Mouse (Mus musculus) brain, embryonic 18.5 days (tissue): Measurements from ENCODE around the gene Gpc1.
A peak's percentile ranks its signal among the peaks of the same experiment; 100 is the strongest.

Experiments used
- DNase-seq: peaks from one replicate; pipeline ENCODE4 v3.0.0-alpha.2; 2012; ENCODE audit warnings: low read depth, low spot score

Gene Gpc1

GRCm38 (mm10) chr1:92833987-92834706 lies 2.7 kb downstream of the Gpc1 start:
- DNase-seq = no peak

- DNase-seq = no peak
Observed at GRCm38 (mm10) chr1:92837931-92838833, 6.7 kb downstream of the Gpc1 start.

DNA sequence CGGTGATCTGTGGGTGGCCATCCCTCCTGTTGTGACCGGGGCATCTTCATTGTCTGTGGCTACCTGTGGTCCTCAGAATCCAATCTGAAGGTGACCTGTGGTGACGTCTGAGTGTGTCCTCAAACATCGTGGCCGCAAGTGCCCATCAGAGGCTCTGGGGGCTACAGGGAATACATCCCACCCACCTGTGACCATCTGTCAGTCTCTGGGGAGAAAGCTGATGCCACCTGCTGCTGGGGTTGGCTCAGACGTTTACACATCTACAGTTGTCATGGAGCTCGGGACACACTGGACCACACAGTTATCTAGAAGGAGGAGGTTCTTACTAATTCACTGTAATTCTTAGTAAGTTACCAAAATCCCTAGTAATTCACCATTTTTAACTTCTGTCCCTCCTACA lies 7.8 kb downstream of the Gpc1 start:
- no peak for DNase-seq

- no peak for DNase-seq
Observed at GRCm38 (mm10) chr1:92840231-92840890, 8.9 kb downstream of the Gpc1 start.

- DNase-seq = no peak
Observed at GRCm38 (mm10) chr1:92841427-92841826, 10.0 kb downstream of the Gpc1 start.

GRCm38 (mm10) chr1:92845889-92846288 lies 14.4 kb downstream of the Gpc1 start:
- no peak for DNase-seq

DNA sequence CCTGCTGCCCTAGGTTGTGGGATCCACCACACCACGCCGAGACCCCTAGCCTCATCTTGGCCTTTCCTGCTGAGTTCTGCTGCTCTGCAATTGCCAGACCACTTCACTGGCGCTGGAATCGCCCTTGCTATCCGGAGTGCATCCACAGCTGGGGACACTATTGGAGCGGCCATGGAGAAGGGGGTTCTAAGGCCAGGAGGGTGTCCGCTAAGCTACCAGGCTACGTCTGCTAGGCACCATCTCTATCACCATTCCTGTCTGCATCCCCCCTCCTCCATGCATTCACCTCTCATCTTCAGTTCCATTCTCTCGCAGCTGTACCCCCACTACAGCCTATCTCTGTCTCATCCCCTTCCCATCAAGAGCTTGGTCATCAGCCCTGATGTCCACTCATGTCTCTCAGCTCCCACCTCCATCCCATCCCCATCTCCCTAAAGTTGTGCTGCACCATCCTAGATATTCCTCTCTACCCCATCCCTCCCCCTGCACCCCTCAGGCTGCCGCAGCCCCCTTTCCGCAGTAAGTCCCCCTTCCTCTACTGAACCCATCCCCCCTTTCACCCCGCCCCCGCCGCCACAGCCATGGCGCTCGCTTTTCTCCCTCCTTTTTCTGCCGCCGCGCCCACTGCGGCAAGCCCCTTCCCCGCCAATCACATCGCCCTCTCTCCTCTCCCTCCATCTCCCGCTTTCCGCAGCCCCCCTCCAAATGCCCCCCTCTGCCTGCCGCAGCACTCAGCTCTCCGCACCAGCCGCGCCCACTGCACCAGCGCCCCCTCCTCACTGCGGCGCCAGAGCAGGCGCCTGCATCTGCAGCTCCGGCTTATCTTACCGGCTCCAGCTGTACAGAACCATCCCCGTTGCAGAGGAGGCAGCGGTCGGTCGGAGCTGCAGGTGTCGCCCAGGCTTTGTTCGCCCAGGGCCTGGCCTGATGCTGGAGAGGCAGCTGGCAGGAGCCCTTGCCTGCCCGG lies 16.7 kb downstream of the Gpc1 start:
- DNase-seq = peak; percentile 79

DNA sequence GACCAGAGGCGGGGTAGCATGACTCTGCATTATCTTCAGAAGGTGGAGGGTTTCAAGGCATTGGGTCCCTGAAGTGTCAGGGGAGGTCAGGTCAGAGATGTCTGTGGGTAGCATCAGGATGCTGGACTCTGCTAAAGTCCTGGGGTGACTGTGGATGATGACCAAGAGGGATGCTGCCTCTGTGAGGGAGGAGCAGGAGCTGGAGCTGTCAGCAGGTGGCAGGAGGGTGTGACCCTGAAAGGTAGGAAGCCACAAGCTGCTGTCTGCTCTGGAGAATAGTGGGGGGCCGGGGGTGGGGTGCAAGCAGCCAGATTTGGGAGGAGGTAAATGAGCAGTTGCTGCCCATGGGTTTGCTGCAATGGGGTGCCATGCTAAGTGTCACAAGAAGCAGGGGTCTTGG lies 18.0 kb downstream of the Gpc1 start:
- DNase-seq = no peak

- no peak for DNase-seq
Observed at GRCm38 (mm10) chr1:92849938-92850574, 18.6 kb downstream of the Gpc1 start.

GRCm38 (mm10) chr1:92852450-92852849 lies 21.0 kb downstream of the Gpc1 start:
- DNase-seq = no peak

GRCm38 (mm10) chr1:92861503-92861902 lies 30.1 kb downstream of the Gpc1 start:
- DNase-seq = no peak

DNA sequence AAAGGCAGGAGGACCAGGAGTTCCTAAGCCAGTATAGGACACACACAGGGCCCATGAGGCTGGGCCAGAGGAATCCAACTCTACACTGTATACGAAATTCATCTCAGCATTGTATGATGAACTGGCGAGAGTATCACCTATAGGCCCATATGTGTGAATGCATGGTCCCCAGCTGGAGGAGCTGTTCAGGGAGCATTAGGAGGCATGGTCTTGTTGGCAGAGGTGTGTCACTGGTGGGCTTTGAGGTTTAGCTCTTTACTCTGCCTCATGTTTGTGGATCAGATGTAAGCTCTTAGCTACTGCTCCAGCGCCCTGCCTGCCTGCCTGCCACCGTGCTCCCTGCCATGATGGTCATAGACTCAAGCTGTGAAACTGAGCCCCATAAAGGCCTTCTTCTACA lies 31.8 kb downstream of the Gpc1 start:
- DNase-seq = no peak

DNA sequence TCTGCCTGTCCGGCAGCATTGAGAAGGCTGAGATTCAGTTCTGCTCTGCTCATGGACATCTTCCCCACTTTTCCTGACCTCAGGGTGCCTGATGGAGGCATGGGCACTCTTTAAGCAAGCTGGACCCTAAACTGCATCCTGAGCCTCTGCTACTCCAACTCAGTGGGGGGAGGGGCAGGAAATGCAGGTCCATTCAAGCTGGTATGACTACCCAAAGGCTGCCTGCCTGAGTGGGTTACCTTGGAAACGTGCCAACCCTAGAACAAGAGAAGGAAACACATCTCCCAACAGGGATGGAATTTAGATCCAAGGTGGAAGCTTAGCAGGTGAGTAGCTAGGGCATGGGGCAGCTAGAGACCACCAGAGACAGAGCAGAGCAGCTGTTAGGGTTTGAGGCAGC lies 34.7 kb downstream of the Gpc1 start:
- no peak for DNase-seq

GRCm38 (mm10) chr1:92869985-92870384 lies 38.5 kb downstream of the Gpc1 start:
- DNase-seq = no peak

DNA sequence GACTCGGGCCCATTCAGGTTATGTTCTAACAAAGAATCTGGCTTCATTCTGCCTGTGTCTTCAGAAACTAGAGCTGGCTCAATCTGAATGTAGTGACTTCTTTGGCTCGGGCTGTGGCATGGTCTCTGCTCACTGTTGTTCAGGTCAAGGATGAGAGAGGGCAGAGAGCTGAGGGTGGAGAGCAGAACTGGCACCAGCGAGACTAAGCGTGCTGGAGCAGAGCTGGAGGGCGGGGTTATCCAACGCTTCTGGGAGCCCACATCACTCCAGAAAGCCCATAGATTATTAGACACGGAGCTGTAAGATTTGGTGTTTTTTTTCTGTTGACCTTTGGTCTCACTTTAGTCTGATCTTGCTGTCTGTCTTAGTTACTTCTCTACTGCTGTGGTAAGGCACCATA lies 41.2 kb downstream of the Gpc1 start:
- no peak for DNase-seq

- no peak for DNase-seq
Observed at GRCm38 (mm10) chr1:92874011-92874410, 42.6 kb downstream of the Gpc1 start.

DNA sequence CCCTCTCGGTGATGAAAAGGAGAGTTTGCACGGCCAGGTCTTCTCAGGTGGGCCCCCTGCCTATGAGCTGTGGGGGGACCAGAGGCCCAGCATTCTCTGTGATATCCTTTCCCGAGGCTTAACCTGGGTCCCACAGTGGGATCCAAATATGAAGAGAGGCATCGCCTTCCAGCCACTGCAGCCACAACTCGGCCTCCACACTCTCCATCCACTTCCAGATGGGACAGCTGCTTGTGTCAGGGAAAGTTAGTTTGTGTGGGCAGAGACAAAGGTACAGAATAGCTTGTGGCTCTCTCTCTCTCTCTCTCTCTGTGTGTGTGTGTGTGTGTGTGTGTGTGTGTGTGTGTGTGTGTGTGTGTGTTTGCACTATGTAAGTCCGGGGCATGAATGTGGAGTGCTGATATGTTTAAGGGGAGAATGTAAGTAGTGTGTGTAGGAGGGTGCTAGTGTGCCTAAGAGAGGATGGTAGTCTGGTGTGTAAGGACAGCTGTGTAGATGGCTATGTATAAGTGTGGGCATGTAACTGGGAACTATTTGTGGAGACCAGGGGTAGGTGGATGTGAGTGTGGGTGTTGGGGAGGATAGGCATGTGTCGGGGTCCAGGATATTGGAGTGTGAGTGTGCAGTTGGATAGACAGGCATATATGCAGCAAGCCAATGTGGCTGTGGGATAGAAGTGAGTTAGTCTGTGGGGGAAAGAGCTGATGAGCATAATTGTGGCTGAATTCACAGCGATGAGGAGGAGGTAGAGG lies 44.1 kb downstream of the Gpc1 start:
- DNase-seq = no peak

DNA sequence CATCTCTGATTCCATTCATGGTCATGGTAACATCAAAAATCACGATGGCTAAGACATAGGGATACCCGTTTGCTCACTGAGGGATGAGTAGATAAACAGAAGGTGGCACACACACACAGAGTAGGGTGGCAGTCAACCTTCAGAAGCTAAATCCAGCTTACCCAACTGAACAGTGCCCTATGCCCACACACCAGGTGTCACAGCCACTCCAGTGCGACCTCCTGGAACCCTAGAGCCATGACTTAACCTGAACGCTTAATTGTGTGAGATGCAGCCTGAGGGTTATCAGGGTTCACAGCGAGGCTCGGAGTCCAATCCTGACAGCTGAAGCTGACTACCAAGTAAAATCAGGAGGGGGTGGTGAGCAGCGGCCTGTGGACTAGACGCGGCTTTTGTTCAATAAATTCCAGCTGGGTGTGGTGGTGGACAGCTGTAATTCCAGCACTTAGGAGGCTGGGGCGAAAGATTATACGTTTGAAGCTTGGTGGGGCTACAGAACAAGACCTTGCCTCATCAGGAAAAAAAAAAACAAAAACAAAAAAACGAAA lies 46.1 kb downstream of the Gpc1 start:
- no peak for DNase-seq

DNA sequence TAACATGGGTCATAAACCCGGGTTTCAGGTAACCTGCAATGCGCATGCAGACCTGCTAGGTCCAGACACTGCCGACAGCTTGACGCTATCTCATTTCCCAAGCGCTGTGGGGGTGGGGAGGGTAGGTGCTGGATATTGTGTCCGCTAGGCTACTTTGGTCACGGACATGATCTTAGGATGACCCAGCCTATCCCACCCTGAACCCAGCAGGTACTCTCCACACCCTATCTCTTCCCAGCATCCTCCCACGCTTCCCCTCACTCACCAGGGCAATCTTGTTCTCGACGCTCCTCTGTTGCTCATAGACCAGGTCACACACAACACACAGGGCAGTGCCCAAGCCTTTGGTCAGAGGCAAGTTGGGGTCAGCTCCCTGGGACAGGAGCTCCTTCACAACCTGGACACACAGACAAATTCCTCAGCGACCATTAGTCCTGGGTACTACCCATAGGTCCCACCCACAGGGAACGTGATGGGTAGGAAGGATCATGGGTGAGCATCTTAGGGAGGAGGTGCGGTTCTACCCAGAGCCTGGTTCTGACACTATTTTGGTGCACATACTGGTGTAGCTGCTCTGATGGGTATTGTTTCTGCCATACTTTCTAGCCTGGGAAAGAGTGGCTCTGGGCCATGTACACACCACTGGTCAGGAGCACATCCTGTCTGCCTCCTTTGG lies 46.8 kb downstream of the Gpc1 start:
- DNase-seq = no peak
